Mouse (Mus musculus) monocyte, adult 2 months (primary cell): Measurements from ENCODE around the gene Pabpc1l.

Experiments
- DNase-seq, 2 experiments: peaks; one replicate each; pipeline ENCODE4 v3.0.0; 2022; ENCODE audit warnings: low spot score in 2 of 2, low read depth in 1 of 2

Gene Pabpc1l

DNA sequence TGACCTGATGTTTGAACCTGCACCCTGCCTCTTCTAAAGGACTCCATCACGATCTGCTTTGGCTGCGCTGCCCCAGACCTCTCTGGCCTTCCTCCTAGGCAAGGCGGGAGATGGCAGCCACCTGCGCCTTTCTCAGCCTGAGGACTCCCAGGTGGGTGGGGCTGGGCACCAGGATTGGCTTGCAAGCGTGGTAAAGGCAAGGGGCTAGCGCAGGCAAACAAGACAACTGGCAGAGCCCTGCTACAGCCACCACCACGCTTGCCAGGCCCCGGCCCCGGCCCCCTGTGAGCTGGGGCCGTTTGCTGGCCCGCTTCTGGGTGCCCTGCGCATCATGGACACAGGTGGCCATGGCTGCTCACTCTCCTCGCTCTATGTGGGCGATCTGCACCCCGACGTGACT, at the start of gene Pabpc1l:
Gene Pabpc1l (plus strand): TSS at position 301 of the 400 bp plus-strand sequence.
- DNase-seq: no peak

GRCm38 (mm10) chr2:163976448-163976847, 48.8 kb upstream of the Pabpc1l start:
- no peak for DNase-seq

DNA sequence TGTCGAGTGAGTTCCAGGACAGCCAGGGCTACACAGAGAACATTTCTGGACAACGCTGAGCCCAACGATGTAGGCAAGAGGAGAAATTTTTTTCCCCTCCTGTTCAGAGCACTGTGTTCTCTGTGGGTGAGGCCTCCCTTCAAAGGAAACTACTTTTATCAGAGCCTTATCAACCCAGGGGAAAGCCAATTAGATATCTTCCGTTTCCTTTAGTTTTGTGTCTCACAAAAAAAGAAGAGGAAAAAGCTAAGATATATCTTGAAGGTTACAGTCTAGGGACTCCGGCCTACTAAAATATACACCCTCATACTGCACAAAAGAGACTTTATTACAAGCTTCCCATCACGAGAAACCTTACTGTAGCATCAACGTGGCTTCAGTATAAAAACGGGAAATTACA, 38.0 kb upstream of the Pabpc1l start:
- DNase-seq: no peak

DNA sequence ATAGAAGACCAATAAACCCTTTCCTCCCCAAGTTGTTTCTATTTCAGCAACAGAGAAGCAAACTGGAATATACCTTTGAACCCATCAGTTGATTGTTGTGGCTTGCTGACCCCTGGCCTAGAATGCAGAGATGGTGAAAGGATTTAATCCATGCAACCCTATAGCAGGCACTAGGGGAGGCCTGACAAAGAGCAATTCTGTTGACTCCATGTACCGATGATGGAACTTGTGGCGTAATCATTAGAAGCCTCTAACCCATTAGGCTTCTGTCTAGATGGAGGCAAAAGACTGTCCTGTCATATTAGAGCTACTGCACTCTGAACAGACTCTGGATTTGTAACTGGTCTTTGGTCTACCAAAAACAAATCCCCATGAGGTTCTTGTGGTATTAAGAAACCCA, 32.4 kb upstream of the Pabpc1l start:
- no peak for DNase-seq

DNA sequence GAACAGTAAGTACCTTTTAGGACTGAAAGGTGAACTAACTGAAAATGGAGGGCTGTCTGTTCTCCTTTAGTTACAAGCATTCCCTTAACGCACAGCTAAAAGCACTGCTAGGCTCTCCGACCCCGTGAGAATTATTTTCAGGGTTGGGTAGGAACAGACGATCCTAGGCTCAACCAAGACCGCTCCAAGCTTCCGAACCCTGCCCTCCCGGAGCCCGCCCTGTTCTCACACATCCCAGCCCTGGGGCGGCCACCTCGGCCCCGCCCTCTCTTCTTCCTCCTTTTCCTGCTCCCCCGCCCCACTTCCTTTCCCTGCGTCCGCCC, 30.6 kb upstream of the Pabpc1l start, which contains the start of gene Ywhab:
Gene Ywhab (plus strand): TSS at position 307 of the 323 bp plus-strand sequence.
- no peak for DNase-seq

- DNase-seq: peak; percentile 82 to 85
These were observed 30.0 kb upstream of the Pabpc1l start for GRCm38 (mm10) chr2:163994977-163995862.

GRCm38 (mm10) chr2:163996275-163996674, 29.0 kb upstream of the Pabpc1l start:
- DNase-seq: no peak

- DNase-seq: no peak
These were observed 28.4 kb upstream of the Pabpc1l start for GRCm38 (mm10) chr2:163996899-163997298.

DNA sequence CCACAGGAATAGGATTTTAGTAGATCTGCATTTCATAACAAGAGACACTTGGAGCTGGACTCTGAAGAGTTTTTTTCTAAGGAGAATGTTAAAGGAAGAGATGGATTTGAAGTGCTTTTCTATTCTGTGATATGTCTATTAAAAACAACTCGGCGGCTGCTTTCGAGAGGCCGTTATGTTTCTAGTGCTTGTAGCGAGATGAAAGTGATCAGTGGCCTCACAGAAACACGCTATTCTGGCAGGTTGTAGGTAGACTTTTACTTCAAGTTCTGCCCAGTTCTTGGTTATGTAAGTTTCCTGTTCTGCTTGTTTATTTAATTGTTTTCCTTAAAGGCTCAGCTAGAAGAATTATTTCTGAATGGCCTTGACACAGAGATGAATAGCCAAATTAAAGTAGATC, 26.3 kb upstream of the Pabpc1l start:
- no peak for DNase-seq

DNA sequence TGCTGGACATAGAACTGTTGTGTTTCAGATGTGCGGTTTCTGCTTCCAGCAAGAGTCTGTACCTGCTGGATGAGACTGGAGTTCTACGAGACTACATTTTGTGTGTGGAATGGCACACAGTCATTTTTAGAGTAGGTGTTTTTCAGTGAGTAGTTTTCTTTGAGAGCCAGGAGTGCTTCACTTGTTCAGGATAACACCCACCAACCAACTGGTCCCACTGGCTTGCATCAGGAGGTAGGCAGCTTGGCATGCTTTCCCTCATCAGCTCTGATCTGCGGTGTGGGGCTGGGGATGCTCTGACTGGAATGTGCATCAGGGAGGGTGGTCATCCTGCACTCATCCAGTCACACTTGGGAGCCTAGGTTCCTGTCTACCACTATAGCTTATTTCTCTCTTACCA, 22.6 kb upstream of the Pabpc1l start:
- DNase-seq: no peak

DNA sequence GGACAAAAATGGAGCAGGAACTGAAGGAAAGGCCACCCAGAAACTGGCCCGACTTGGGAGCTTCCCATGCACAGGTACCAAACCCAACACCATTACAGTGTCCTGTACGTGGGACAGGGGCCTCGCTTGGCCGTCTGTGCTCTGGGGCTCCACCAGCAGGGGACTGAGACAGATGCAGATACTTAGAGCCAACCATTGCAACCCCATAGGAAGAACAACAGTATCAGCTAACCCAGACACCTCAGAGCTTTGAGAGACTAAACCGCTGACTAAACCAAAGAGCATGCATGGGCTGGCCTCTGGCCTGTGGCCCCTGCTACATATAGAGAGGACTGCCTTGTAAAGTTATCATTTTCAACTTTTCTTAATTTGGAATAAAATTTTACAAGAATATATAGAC, 20.7 kb upstream of the Pabpc1l start:
- no peak for DNase-seq

- DNase-seq: no peak
These were observed 18.3 kb upstream of the Pabpc1l start for GRCm38 (mm10) chr2:164006932-164007331.

GRCm38 (mm10) chr2:164007547-164007946, 17.7 kb upstream of the Pabpc1l start:
- DNase-seq: no peak

GRCm38 (mm10) chr2:164007987-164008545, 17.2 kb upstream of the Pabpc1l start:
- DNase-seq: no peak

GRCm38 (mm10) chr2:164009227-164009626, 16.0 kb upstream of the Pabpc1l start:
- DNase-seq: no peak

DNA sequence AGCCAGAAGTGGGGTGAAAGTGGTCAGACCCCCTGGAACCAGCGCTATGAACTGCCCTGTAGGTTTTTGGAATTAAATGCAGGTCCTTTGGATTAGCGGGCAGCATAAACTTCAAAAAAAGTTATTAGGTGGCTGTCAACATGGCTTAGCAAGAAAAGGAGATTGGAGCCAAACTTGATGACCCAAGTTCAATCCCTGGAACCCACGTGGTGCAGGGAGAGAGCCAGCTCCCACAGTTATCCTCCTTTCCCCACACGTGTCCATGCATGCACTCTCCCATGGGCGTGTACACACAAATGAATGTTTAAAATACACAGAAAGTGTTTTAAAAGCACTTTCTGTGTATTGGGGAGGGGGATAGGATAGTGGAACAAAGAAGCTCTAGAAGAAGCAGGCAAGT, 14.8 kb upstream of the Pabpc1l start:
- DNase-seq: no peak

DNA sequence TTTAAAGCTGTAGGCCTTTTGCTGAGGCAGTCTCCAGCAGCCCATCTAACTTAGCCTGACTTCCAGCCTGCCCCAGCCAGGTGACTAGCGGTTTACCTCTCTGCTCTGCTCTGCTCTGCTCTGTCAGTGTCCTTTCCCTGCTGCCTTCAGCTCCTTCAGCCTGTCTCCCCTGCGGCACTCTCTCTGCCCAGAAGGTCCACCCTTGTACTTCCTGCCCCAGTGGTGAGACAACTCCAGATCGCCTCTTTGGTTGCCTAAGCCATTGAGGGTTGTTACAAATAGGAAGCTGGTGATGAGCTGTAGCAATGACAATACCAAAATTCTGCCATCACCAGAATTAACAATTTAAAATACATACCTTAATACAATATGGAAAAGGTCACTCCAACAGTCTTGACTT, 14.3 kb upstream of the Pabpc1l start:
- DNase-seq: no peak

DNA sequence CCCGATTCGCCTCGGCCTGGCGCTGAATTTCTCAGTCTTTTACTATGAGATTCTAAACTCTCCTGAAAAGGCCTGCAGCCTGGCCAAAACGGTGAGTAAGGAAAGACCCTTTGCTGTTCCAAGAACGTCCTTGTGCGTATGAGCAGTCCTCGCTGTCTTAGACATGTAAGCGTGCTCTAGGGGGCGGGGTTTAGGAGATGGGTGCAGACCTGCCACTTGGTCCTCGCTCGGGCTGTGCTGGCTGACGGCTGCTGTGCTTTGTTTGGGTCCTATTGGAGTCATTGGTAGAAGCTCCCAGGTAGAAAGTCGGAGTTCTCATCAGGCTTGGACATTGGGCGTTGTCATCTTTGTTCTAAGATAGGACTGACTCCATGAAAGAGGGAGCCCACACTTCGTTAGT, 9.9 kb upstream of the Pabpc1l start:
- no peak for DNase-seq

- DNase-seq: no peak
These were observed 6.3 kb upstream of the Pabpc1l start for GRCm38 (mm10) chr2:164018910-164019309.

DNA sequence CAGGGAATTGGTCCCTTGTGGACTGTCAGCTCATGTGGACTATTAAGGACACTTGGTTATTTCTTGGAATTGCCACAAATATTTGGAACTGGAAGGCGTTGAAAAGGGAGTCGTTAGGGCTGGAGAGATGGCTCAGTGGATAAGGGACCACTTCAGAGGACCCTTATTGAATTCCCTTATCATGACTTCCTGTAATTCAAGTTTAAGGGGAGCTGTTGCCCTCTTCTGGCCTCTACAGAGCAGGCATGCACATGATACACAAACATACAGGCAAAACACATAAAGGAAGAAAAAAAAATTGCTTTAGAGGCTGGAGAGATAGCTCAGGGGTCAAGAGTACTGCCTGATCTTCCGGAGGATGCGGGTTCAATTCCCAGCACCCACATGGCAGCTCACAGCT, 5.3 kb upstream of the Pabpc1l start:
- no peak for DNase-seq

- DNase-seq: no peak
These were observed 3.1 kb upstream of the Pabpc1l start for GRCm38 (mm10) chr2:164022104-164022503.

DNA sequence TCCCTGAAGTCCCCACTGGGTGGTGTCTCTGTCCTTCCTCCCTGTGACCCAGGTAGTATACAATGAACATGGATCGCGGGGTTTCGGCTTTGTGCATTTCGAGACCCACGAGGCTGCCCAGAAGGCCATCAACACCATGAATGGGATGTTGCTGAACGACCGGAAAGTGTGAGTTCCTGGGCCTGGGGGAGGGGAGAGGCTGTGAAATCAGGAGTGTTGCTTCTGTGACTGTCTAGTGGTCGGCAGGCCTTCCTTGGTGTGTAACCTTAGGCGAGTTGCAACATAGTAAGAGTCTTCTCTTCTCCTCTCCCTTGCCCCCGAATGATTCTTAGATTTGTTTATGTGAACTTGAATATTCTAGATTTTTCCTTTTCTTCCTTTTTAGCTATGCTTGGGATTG, 5.9 kb downstream of the Pabpc1l start:
- no peak for DNase-seq

DNA sequence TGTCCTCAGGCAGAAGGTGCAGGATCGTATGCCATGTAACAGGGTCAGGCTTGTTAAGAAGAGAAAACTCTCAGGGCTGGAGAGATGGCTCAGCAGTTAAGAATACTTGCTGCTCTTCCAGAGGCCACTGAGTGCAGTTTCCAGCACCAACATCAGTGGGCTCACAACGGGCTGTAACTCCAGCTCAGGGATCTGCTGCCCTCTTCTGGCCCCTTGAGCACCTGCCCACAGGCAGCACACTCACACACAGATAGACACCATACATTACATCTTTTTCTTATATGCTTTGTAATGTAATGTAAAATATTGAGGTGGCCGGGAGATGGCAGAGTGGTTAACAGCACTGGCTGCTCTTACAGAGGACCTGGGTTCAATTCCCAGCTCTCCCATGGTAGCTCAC, 7.7 kb downstream of the Pabpc1l start:
- no peak for DNase-seq
